ENCODE assay signal across 9 mouse cellular contexts in the genomic region with DNA sequence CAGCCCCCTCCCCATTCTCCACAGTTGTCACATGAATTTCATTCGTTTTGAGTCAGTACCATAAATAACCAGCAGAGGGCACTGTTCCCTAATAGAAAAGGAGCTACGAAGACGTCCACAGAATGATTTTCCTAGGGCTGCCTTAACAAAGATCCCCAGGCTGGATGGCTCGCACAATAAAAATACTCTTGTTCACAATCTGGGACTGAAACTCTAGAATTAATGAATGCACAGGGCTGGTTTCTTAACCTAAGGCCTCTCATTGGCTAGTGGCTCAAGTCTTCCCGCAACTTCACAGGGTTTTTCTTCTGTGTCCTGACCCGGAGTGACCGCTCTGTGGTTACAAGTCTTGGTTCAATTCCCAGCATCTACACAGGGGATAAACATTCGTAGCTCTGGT. TPM values are rescaled to one million over a fixed set of nuclear protein-coding genes. Genes with fewer than 3 reads are reported as not detected.
DNase-seq lines count a peak whose midpoint lies in the region; ATAC-seq and TF ChIP-seq lines count a peak whose summit lies in the region.
"Had no signal": no experiment of that assay in that cellular context is flagged by ENCODE, and none has a peak within 500 bp of the region (broad histone marks: within the 10 kb centered on the region; RNA-seq: fewer than 3 reads in every experiment).

No protein-coding gene starts in this region.

- peak; percentile 53 to 71 for DNase-seq in layer of hippocampus, adult 2 months (ENCODE audit: low spot score in 2 of 2)
- DNase-seq in layer of hippocampus, adult 9-11 months, result no peak
- DNase-seq in G1E (ENCODE audit: low spot score), result peak; percentile 43
- peak; percentile 29 to 54 for DNase-seq in cerebellum, adult 2 months
- DNase-seq in heart, postnatal 10 days, result peak; percentile 77 to 88

- H3K27me3 ChIP-seq in G1E (ENCODE audit: insufficient read depth, low read length), result no peaks in the 10 kb centered on the region
- H3K27me3 ChIP-seq in cerebellum, adult 2 months (ENCODE audit: control insufficient read depth, insufficient read depth, low read length), result no peaks in the 10 kb centered on the region
- no peaks in the 10 kb centered on the region for H3K27me3 ChIP-seq in liver, embryonic 16.5 days (ENCODE audit: control insufficient read depth, insufficient read depth, low read depth, low read length)
- no peaks in the 10 kb centered on the region for H3K27me3 ChIP-seq in neural tube, embryonic 14.5 days (ENCODE audit: control insufficient read depth, insufficient read depth, low read length)

- intact Hi-C loops in heart, postnatal 10 days (cut with DNase I), result loop anchor here (1.0 to 5.0 kb wide), 5 partner anchors 48 to 169 kb away; a partner anchor contains a TSS

- 29% methylated on average over 8 of the region's 8 CpGs for WGBS in cerebellum, adult 2 months
- 40% methylated on average over 8 of the region's 8 CpGs for WGBS in liver, embryonic 16.5 days (ENCODE audit: insufficient replicate concordance)
- WGBS in neural tube, embryonic 14.5 days, result 37% methylated on average over 8 of the region's 8 CpGs

- H3K27ac ChIP-seq in layer of hippocampus, adult 2 months, result no peak overlapping the region
- no peak overlapping the region for H3K27ac ChIP-seq in cerebellum, adult 2 months (ENCODE audit: insufficient read depth, low read length)
- H3K27ac ChIP-seq in liver, embryonic 16.5 days (ENCODE audit: low read length), result peak overlapping the region; percentile 77; the same call in 1 of the 2 replicates
- no peak overlapping the region for H3K27ac ChIP-seq in neural tube, embryonic 14.5 days (ENCODE audit: low read depth, low read length)
- H3K27ac ChIP-seq: limb, embryonic 15.5 days had no signal

- no peak overlapping the region for H3K4me3 ChIP-seq in layer of hippocampus, adult 2 months
- H3K4me3 ChIP-seq in G1E (ENCODE audit: low read depth, low read length), result no peak overlapping the region
- H3K4me3 ChIP-seq in cerebellum, adult 2 months (replicated peaks; ENCODE audit: insufficient read depth, low read depth, low read length), result no peak overlapping the region
- H3K4me3 ChIP-seq in liver, embryonic 16.5 days (ENCODE audit: low read depth, low read length), result no peak overlapping the region
- H3K4me3 ChIP-seq in neural tube, embryonic 14.5 days (ENCODE audit: low read depth, low read length), result no peak overlapping the region
- H3K4me3 ChIP-seq: limb, embryonic 15.5 days had no signal

- peak; percentile 25; the same call in 1 of the 2 replicates for ATAC-seq in G1E (ENCODE audit: extremely low read depth, insufficient number of reproducible peaks, low FRiP score, poor library complexity, severe bottlenecking)
- ATAC-seq in liver, embryonic 16.5 days (ENCODE audit: low read depth), result no peak
- ATAC-seq in neural tube, embryonic 14.5 days (ENCODE audit: low read depth), result peak; percentile 46; the same call in 1 of the 2 replicates
- ATAC-seq in monocyte, adult 5-6 weeks (replicated peaks; ENCODE audit: insufficient number of reproducible peaks, low FRiP score, low TSS enrichment, poor library complexity, severe bottlenecking), result no peak

- no peaks in the 10 kb centered on the region for H3K9me3 ChIP-seq in G1E (replicated peaks)
- H3K9me3 ChIP-seq in liver, embryonic 16.5 days (replicated peaks; ENCODE audit: control insufficient read depth, low read length), result no peaks in the 10 kb centered on the region
- no peaks in the 10 kb centered on the region for H3K9me3 ChIP-seq in neural tube, embryonic 14.5 days (ENCODE audit: control insufficient read depth, low read length)
- H3K9me3 ChIP-seq: limb, embryonic 15.5 days had no signal

- no peak overlapping the region for H3K4me2 ChIP-seq in liver, embryonic 16.5 days (ENCODE audit: low read depth, low read length)
- no peak overlapping the region for H3K4me2 ChIP-seq in neural tube, embryonic 14.5 days (ENCODE audit: low read depth, low read length)
- H3K4me2 ChIP-seq: limb, embryonic 15.5 days had no signal

- no peaks in the 10 kb centered on the region for H3K36me3 ChIP-seq in G1E (replicated peaks)
- H3K36me3 ChIP-seq in liver, embryonic 16.5 days (ENCODE audit: control insufficient read depth, insufficient read depth), result no peaks in the 10 kb centered on the region
- no peaks in the 10 kb centered on the region for H3K36me3 ChIP-seq in neural tube, embryonic 14.5 days (ENCODE audit: control insufficient read depth, insufficient read depth, low read length)
- H3K36me3 ChIP-seq: limb, embryonic 15.5 days had no signal

- peaks cover 78% of the 10 kb centered on the region for H3K4me1 ChIP-seq in G1E (ENCODE audit: insufficient read depth, low read depth, low read length)
- H3K4me1 ChIP-seq in cerebellum, adult 2 months (ENCODE audit: control insufficient read depth, insufficient read depth, low read length), result 0 out of 2 replicates have a peak, but pooled peaks cover 6% of the 10 kb centered on the region
- H3K4me1 ChIP-seq in liver, embryonic 16.5 days (ENCODE audit: control insufficient read depth, low read depth, low read length), result peaks cover 47% of the 10 kb centered on the region
- no peaks in the 10 kb centered on the region for H3K4me1 ChIP-seq in neural tube, embryonic 14.5 days (ENCODE audit: control insufficient read depth, insufficient read depth, low read length)

- peak; percentile 82 for TF ChIP-seq CTCF in layer of hippocampus, adult 2 months (conservative IDR thresholded peaks at IDR 0.05)
- TF ChIP-seq CTCF in G1E (IDR thresholded peaks at IDR 0.05; ENCODE audit: low read depth, low read length), result peak; percentile 55; the same call in 1 of the 2 replicates
- peak; percentile 57; the same call in 1 of the 2 replicates for TF ChIP-seq CTCF in cerebellum, adult 2 months (IDR thresholded peaks at IDR 0.05; ENCODE audit: borderline replicate concordance, insufficient read depth, low read depth, low read length)

- TF ChIP-seq POLR2A in cerebellum, adult 2 months (IDR thresholded peaks at IDR 0.05; ENCODE audit: borderline replicate concordance, insufficient read depth, low read length), result no peak

- peak overlapping the region; percentile 4; the same call in 1 of the 2 replicates for H3K9ac ChIP-seq in liver, embryonic 16.5 days (ENCODE audit: low read depth, low read length)
- no peak overlapping the region for H3K9ac ChIP-seq in neural tube, embryonic 14.5 days (replicated peaks; ENCODE audit: low read depth, low read length)
- H3K9ac ChIP-seq: limb, embryonic 15.5 days had no signal

RNA-seq across cellular contexts. Expression of a gene that starts 14.0 kb away (rescaled TPM):
- 10 to 100 TPM; 19.8 to 25.5 TPM for total RNA-seq in layer of hippocampus, adult 2 months (2021)
- total RNA-seq in G1E (2014; fragmentation: Nextera tagmentation) (165 and 186 TPM in 2 replicates), G1E (2017) (66.5 and 67.3 TPM in 2 replicates)
- polyA plus RNA-seq in G1E (2012), result 27.3 and 35.1 TPM in 2 replicates
- polyA plus RNA-seq in cerebellum, adult 2 months (2012; rRNA removed), result 33.9 and 35.5 TPM in 2 replicates
- 10 to 100 TPM; 39.1 to 42.0 TPM for total RNA-seq in heart, postnatal 10 days (2021)
- 92.9 and 95.8 TPM in 2 replicates for polyA plus RNA-seq in liver, embryonic 16.5 days (2015; fragmentation: Nextera tagmentation; extraction: Ambion mirVana)
- polyA plus RNA-seq in neural tube, embryonic 14.5 days (2014; fragmentation: Nextera tagmentation; extraction: Ambion mirVana), result 33.8 and 40.6 TPM in 2 replicates
- 188 to 243 TPM (median 214 TPM) in 3 replicates for total RNA-seq in monocyte, adult 5-6 weeks (2017)

RNA-seq across cellular contexts. Expression of a gene that starts 33.0 kb away (rescaled TPM):
- total RNA-seq in layer of hippocampus, adult 2 months (2021), result not detected
- total RNA-seq in G1E (2014; fragmentation: Nextera tagmentation) (8.9 and 18.1 TPM in 2 replicates), G1E (2017) (not detected in 2 replicates)
- not detected in 2 replicates for polyA plus RNA-seq in G1E (2012)
- polyA plus RNA-seq in cerebellum, adult 2 months (2012; rRNA removed), result not detected in 2 replicates
- total RNA-seq in heart, postnatal 10 days (2021), result not detected
- not detected in 2 replicates for polyA plus RNA-seq in liver, embryonic 16.5 days (2015; fragmentation: Nextera tagmentation; extraction: Ambion mirVana)
- polyA plus RNA-seq in neural tube, embryonic 14.5 days (2014; fragmentation: Nextera tagmentation; extraction: Ambion mirVana), result not detected in 2 replicates
- total RNA-seq in monocyte, adult 5-6 weeks (2017), result not detected in 3 replicates
- polyA plus RNA-seq: limb, embryonic 15.5 days had no signal

RNA-seq across cellular contexts. Expression of a gene that starts 47.4 kb away (rescaled TPM):
- 1 to 10 TPM; 8.6 to 9.0 TPM for total RNA-seq in layer of hippocampus, adult 2 months (2021)
- 137 and 144 TPM in 2 replicates for total RNA-seq in G1E (2014; fragmentation: Nextera tagmentation)
- 87.8 and 101 TPM in 2 replicates for total RNA-seq in G1E (2017)
- 16.7 and 18.3 TPM in 2 replicates for polyA plus RNA-seq in G1E (2012)
- polyA plus RNA-seq in cerebellum, adult 2 months (2012; rRNA removed), result 9.1 and 10.4 TPM in 2 replicates
- 100 to 1,000 TPM in 1 of 2 experiments, 10 to 100 TPM in 1; 82.7 to 101 TPM for total RNA-seq in heart, postnatal 10 days (2021)
- 32.3 and 33.6 TPM in 2 replicates for polyA plus RNA-seq in liver, embryonic 16.5 days (2015; fragmentation: Nextera tagmentation; extraction: Ambion mirVana)
- 7.1 and 13.7 TPM in 2 replicates for polyA plus RNA-seq in neural tube, embryonic 14.5 days (2014; fragmentation: Nextera tagmentation; extraction: Ambion mirVana)
- 86.7 to 144 TPM (median 102 TPM) in 3 replicates for total RNA-seq in monocyte, adult 5-6 weeks (2017)

Comparison
In these comparisons a context has a peak if more than half of its experiments do, and no peak if none do; other contexts are left out.
1. ATAC-seq: peak in G1E (single experiment) and neural tube, embryonic 14.5 days (single experiment); none in liver, embryonic 16.5 days (single experiment) and monocyte, adult 5-6 weeks (single experiment).
2. Peak in every context shown above with its lines, with median percentiles within 50 percentile points of each other: CTCF ChIP-seq.